Mouse (Mus musculus): ENCODE measurements around the gene Kdm5b. TPM values are rescaled to one million over a fixed set of nuclear protein-coding genes. Genes with fewer than 3 reads are reported as not detected.
"Not testable (repeated sequence)": the region's sequence is repeated elsewhere in the genome, so short reads cannot be mapped to it uniquely, and the experiment has no call there.

Kdm5b gene
- polyA plus RNA-seq (2015; fragmentation: Nextera tagmentation; extraction: Ambion mirVana), result 63.9 and 80.8 TPM in 2 replicates

DNA sequence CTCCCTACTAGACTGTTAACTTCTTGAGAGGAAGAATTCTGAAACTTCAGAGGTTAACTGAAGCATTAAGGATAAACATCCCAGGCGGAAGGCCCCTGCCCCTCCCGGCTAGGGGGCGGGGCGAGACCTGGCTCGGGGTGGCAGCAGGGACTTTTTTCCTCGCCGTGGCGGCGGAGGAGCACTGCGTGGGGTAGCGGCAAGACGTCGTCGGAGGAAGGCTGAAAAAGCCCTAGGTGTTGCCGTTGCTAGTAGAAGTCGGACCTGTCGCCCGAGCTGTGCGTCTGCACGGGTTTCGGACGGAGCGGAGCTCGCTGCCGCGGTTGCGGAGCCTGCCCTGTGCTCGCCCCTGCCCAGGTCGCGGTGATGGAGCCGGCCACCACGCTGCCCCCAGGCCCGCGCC lies at the start of gene Kdm5b:
TSS of gene Kdm5b (plus strand) at position 196 of the 400 bp plus-strand sequence.
- peak within 1 kb of the TSS; percentile 51 for H3K4me2 ChIP-seq
- no peaks in the 10 kb centered on the region for H3K36me3 ChIP-seq
- peak within 1 kb of the TSS; percentile 96 for H3K27ac ChIP-seq
- no peaks in the 10 kb centered on the region for H3K9me3 ChIP-seq
- peak within 1 kb of the TSS; percentile 98 for H3K9ac ChIP-seq
- no peaks in the 10 kb centered on the region for H3K27me3 ChIP-seq
- peaks cover 35% of the 10 kb centered on the region for H3K4me1 ChIP-seq
- under 1% methylated on average over 34 of the region's 34 CpGs for WGBS
- ATAC-seq (ENCODE audit: insufficient number of reproducible peaks, low FRiP score, low TSS enrichment, low read depth), result no peak
- peak within 1 kb of the TSS; percentile 96 for H3K4me3 ChIP-seq

DNA sequence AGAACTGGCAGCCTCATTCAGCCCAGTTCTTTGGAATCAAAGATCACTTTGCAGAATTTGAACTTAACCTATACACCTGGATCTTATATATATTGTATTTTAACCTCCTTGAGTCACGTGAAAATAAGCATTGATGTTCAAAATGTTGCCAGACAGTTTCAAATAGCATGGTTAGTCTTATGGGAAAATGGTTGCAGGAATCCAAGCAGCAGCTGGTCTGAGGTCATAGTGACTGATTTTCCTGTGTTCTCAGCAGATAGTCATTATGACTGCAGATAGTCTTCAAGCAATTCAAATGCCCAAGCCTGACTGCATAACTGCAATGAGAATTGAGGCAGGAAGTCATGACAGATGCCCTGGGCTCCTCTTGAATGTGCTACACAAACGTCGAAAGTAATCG lies 47.8 kb upstream of the Kdm5b start:
- no peak overlapping the region for H3K9ac ChIP-seq
- H3K4me3 ChIP-seq, result no peak overlapping the region
- peaks cover 22% of the 10 kb centered on the region for H3K36me3 ChIP-seq
- H3K27ac ChIP-seq, result no peak overlapping the region
- ATAC-seq (ENCODE audit: insufficient number of reproducible peaks, low FRiP score, low TSS enrichment, low read depth), result no peak
- H3K9me3 ChIP-seq, result no peaks in the 10 kb centered on the region
- WGBS, result 45% methylated on average over 4 of the region's 4 CpGs
- peaks cover 26% of the 10 kb centered on the region for H3K4me1 ChIP-seq
- no peak overlapping the region for H3K4me2 ChIP-seq
- H3K27me3 ChIP-seq, result peaks cover 22% of the 10 kb centered on the region

DNA sequence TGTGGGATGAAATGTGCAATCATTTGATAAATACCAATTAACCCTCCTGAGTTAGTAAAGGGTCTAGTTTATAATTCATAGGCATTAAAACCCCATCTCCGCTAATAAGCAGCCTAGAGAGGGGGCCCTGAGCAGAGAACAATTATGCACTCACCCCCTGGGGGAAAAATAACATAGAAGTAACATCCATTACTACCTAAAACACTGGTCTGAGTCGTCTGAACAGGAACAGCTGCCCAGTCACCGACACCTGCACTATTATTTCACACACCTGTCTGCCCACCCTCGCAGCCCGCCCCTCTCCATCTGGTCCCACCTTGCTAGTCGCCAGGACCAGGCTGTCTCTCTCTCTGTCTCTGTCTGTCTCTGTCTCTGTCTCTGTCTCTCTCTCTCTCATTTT lies 47.4 kb upstream of the Kdm5b start:
- WGBS, result 33% methylated on average over 6 of the region's 6 CpGs
- Histone ChIP-seq H3K36me3 (peaks cover 18% of the 10 kb centered on the region), H3K4me2 (no peak overlapping the region), H3K4me3 (no peak overlapping the region), H3K9ac (no peak overlapping the region), H3K9me3 (no peaks in the 10 kb centered on the region), H3K27ac (no peak overlapping the region), H3K4me1 (peaks cover 26% of the 10 kb centered on the region), H3K27me3 (peaks cover 22% of the 10 kb centered on the region)
- ATAC-seq (ENCODE audit: insufficient number of reproducible peaks, low FRiP score, low TSS enrichment, low read depth), result no peak

DNA sequence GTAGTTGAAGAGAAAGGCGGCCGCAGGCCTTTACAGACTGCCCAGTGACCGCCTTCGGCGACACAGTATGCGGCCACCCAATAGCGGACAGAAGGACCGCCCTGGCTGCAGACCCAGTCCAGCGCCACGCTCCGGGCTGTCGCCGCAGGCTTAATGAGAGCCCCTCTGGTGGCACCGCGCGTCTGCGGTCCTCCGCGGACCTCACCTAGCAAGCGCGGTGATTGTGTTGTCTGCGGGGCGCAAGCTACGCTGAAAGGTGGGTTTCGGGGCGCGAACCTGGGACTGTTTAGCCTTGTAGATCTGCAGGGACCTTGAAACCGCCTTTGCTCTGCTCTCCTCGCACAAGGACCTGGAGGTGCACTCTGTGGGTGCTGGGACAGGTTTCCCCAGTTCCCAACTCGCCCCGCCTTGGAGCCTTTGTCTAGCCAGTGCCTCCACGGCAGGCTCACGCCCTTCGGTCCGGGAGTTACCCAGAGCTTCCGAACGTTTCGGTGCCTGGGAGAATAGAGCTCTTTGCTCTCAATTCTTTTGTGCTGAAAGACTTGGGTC lies 46.6 kb upstream of the Kdm5b start:
- Histone ChIP-seq H3K27ac (peak overlapping the region; percentile 59; the same call in 1 of the 2 replicates), H3K36me3 (peaks cover 10% of the 10 kb centered on the region), H3K9ac (peak overlapping the region; percentile 37; the same call in 1 of the 2 replicates), H3K27me3 (peaks cover 22% of the 10 kb centered on the region), H3K4me3 (peak overlapping the region; percentile 41), H3K4me1 (peaks cover 26% of the 10 kb centered on the region), H3K4me2 (peak overlapping the region; percentile 78), H3K9me3 (no peaks in the 10 kb centered on the region)
- WGBS, result 3% methylated on average over 38 of the region's 38 CpGs
- ATAC-seq (ENCODE audit: insufficient number of reproducible peaks, low FRiP score, low TSS enrichment, low read depth), result peak; percentile 30; the same call in 1 of the 2 replicates

DNA sequence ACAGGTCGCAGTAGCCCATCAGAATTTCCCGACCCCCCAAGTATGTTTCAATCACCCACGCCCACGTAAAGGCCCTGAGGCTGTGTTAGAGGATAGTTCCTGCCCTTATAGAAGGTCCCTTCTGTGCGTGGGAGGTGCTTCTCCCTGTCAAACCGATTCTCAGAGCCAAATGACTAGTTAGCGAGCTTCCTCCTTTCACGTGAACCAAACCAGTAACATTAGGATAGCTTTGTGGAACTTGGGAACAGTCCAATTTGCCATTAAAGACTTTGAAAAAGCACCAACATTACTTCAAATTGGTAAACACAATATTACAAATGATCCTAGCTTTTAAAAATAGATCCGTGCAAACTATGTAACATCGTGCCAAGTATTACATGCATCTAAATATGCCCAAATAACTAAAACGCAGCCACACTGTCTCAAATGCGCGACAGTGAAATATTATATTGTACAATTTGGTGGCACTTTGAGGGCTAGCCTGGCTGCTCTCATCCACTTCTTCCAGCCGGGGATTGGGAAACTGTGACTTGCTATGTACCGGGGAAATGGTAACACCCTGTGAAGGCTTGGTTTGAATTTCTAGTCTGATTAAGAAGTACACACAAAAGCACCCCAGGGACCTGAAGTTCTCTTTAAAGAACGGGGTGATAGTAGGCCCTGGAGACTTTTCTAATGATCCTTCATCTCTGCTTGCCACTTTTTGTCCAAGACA lies 45.9 kb upstream of the Kdm5b start:
- H3K36me3 ChIP-seq, result peaks cover 6% of the 10 kb centered on the region; the same call in 1 of the 2 replicates
- peaks cover 30% of the 10 kb centered on the region for H3K4me1 ChIP-seq
- ATAC-seq (ENCODE audit: insufficient number of reproducible peaks, low FRiP score, low TSS enrichment, low read depth), result no peak
- WGBS, result 40% methylated on average over 16 of the region's 16 CpGs
- H3K4me3 ChIP-seq, result peak overlapping the region; percentile 41
- H3K27me3 ChIP-seq, result peaks cover 22% of the 10 kb centered on the region
- H3K4me2 ChIP-seq, result peak overlapping the region; percentile 78
- H3K9ac ChIP-seq, result no peak overlapping the region
- no peaks in the 10 kb centered on the region for H3K9me3 ChIP-seq
- no peak overlapping the region for H3K27ac ChIP-seq

DNA sequence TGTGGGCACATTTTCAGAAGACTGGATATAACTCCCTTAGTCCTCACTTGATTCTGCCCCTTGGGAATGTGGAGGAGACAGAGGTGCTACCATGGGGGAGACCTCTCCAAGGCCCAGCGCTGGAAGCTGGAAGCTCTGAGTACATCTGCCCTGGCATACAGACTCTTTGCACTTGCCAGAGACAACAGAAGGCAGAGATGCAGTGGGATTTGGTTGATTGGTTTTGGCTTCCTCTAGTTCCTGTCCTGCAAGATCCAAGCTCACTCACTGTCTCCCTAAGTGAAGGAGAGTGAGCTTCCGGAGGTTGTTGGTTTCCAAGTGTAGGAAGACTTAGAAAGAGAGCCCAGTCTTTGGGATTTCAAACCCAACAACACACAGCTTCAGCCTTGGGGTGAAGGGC lies 44.1 kb upstream of the Kdm5b start:
- Histone ChIP-seq H3K4me2 (no peak overlapping the region), H3K27ac (peak overlapping the region; percentile 55)
- 52% methylated on average over 2 of the region's 2 CpGs for WGBS

DNA sequence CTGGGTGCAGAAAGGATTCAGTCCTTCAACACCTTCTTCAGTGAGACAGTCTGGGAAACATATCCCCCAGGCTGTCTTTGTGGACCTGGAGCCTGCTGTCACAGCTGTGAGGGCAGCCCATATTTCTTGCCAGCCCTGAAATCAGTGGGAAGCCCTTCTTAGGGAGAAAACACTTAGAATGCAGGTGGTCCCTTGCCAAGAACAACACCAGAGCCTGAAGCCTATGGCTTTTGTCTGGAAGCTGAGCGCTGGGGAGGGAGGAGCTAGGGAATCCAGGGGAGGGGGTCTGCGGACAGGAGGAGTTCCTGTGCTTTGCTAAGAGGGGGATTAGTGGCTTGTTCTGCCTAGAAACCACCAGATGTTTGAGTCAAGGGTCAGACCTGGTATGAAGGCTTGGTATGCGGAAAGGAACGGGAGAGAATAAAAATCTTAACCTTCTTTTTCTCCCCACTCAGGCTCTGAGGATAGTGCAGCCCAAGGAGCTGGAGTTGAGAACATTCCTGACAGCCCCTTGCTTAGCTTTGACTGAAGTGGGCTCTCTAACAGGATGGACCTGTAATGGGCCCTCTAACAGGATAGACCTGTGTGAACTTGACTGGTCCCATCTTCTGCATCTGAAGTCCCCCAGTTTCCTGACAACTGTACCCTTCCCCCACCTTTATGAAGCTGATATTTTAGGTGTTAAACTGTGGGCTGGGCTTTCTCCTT lies 43.3 kb upstream of the Kdm5b start:
- 9% methylated on average over 4 of the region's 4 CpGs for WGBS
- no peaks in the 10 kb centered on the region for H3K36me3 ChIP-seq
- ATAC-seq (ENCODE audit: insufficient number of reproducible peaks, low FRiP score, low TSS enrichment, low read depth), result 0 out of 2 replicates have a peak, but pooled peaks have one; percentile 52
- no peak overlapping the region for H3K9ac ChIP-seq
- H3K4me3 ChIP-seq, result no peak overlapping the region
- H3K9me3 ChIP-seq, result no peaks in the 10 kb centered on the region
- peak overlapping the region; percentile 55 for H3K27ac ChIP-seq
- peaks cover 19% of the 10 kb centered on the region for H3K27me3 ChIP-seq
- H3K4me2 ChIP-seq, result no peak overlapping the region
- H3K4me1 ChIP-seq, result peaks cover 30% of the 10 kb centered on the region

More for the DNA sequence above, 44.1 kb upstream of the Kdm5b start:
- Histone ChIP-seq H3K27me3 (peaks cover 22% of the 10 kb centered on the region), H3K9ac (no peak overlapping the region), H3K4me1 (peaks cover 30% of the 10 kb centered on the region), H3K9me3 (no peaks in the 10 kb centered on the region), H3K4me3 (no peak overlapping the region), H3K36me3 (no peaks in the 10 kb centered on the region)
- no peak for ATAC-seq (ENCODE audit: insufficient number of reproducible peaks, low FRiP score, low TSS enrichment, low read depth)

DNA sequence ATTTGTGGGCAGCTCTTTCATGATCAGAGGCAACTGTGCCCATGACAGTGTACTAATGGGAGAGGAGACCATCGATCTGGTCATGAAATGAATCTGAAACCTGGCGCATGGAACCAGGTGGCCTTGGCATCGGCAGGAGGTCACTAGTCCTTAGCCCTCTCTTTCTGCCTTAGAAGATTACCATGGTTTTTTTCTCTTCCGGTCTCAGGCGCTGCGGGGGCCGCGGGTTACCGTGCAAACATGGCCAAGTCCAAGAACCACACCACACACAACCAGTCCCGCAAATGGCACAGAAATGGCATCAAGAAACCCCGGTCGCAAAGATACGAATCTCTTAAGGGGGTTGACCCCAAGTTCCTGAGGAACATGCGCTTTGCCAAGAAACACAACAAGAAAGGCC lies 42.1 kb upstream of the Kdm5b start:
- H3K9me3 ChIP-seq; H3K27ac ChIP-seq; H3K27me3 ChIP-seq; H3K4me2 ChIP-seq; H3K9ac ChIP-seq; H3K4me3 ChIP-seq; H3K36me3 ChIP-seq; ATAC-seq (ENCODE audit: insufficient number of reproducible peaks, low FRiP score, low TSS enrichment, low read depth): not testable (repeated sequence)
- H3K4me1 ChIP-seq, result peaks cover 28% of the 10 kb centered on the region
- WGBS, result 95% methylated on average over 14 of the region's 14 CpGs

DNA sequence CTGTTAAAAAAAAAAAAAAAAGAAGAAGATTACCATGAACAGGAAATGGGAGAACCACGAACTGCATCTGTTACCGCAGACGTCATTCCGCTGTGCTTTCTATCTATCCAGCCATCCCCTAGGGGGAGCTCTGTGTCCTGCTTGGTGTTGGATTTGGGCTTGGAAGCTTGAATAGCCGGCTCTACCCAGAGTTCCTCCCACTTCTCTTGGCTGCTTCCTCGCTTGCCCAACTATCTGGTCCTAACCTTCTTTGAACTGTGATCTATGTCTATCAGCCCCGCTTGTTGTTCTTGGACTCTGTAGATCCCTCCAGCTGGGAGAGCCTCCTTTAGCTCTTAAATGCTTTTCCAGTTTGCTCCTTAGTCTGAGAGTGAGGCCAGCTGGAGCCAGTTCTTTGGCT lies 41.3 kb upstream of the Kdm5b start:
- Histone ChIP-seq H3K4me1 (peaks cover 20% of the 10 kb centered on the region), H3K9me3 (no peaks in the 10 kb centered on the region), H3K36me3 (no peaks in the 10 kb centered on the region), H3K4me2 (no peak overlapping the region), H3K9ac (no peak overlapping the region), H3K27me3 (0 out of 2 replicates have a peak, but pooled peaks cover 3% of the 10 kb centered on the region), H3K27ac (no peak overlapping the region), H3K4me3 (no peak overlapping the region)
- WGBS, result 9% methylated on average over 7 of the region's 7 CpGs
- no peak for ATAC-seq (ENCODE audit: insufficient number of reproducible peaks, low FRiP score, low TSS enrichment, low read depth)

DNA sequence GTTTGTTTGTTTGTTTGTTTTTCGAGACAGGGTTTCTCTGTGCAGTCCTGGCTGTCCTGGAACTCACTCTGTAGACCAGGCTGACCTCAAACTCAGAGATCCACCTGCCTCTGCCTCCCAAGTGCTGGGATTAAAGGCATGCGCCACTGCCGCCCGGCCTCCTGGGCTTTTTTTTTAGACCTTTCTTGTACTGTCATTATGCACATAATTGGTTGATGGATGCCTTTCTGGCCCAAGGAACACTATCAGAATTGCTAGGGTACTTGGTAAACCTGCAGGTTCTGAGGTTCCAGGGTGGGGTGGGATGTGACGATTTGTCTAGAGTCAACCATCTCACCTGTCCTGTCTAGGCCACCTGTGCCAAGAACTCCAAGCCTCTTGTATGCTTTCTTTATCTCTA lies 40.8 kb upstream of the Kdm5b start:
- not testable (repeated sequence) for H3K27me3 ChIP-seq; H3K4me3 ChIP-seq; H3K27ac ChIP-seq; H3K36me3 ChIP-seq; ATAC-seq (ENCODE audit: insufficient number of reproducible peaks, low FRiP score, low TSS enrichment, low read depth); H3K9me3 ChIP-seq; H3K9ac ChIP-seq; H3K4me2 ChIP-seq
- WGBS, result 93% methylated on average over 5 of the region's 5 CpGs
- H3K4me1 ChIP-seq, result peaks cover 18% of the 10 kb centered on the region

DNA sequence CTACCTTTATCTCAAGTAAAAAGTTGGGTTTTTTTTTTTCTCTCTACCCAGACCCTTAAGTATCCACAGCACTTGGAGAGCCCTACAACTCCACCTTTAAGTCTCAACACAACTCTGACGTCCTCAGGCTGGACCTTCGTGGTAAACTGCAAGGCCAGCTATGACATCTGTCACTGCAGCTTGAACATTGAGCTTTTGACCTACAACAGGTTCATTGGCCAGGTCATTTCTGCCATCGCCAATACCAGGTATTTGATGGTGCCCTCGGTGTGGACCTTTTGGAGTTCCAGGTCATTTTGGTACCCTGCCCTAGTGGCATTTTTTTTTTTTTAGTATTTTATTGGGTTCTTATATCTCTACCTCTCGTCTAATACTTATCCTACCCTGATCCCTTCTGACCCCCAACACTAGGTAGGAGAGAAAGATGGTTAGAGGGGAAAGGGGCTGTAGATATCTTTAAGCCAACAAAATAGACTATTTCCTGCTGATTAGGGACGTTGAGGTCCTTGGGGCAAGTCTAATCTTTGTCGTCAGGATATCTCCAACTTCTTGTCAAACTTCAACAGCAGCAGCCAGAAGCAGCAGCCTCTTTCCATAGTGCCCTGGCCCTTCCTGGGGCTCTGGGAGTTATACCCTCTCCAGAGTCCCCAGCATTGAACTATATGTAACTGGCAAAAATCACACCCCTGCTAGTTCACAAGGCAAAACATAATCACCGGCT lies 39.8 kb upstream of the Kdm5b start:
- Histone ChIP-seq H3K4me1 (peaks cover 18% of the 10 kb centered on the region), H3K4me2 (no peak overlapping the region), H3K27me3 (no peaks in the 10 kb centered on the region), H3K9me3 (no peaks in the 10 kb centered on the region), H3K9ac (no peak overlapping the region), H3K27ac (no peak overlapping the region), H3K36me3 (no peaks in the 10 kb centered on the region), H3K4me3 (no peak overlapping the region)
- no peak for ATAC-seq (ENCODE audit: insufficient number of reproducible peaks, low FRiP score, low TSS enrichment, low read depth)
- WGBS, result 80% methylated on average over 8 of the region's 8 CpGs
